Mouse (Mus musculus) liver, postnatal 0 days (tissue): ENCODE measurements around the gene Eif3j1.
"Not testable (repeated sequence)": the region's sequence is repeated elsewhere in the genome, so short reads cannot be mapped to it uniquely, and the experiment has no call there.

Experiments used
- CTCF ChIP-seq: sonication (generic); IDR thresholded peaks from 2 replicates; pipeline ENCODE4 v1.5.1; 2016; ENCODE audit warnings: antibody characterized with exemption, low read depth
- EP300 ChIP-seq: IDR thresholded peaks from 2 replicates; pipeline ENCODE4 v1.6.1; 2016; ENCODE audit warnings: antibody characterized with exemption, low read depth, mild to moderate bottlenecking

DNA sequence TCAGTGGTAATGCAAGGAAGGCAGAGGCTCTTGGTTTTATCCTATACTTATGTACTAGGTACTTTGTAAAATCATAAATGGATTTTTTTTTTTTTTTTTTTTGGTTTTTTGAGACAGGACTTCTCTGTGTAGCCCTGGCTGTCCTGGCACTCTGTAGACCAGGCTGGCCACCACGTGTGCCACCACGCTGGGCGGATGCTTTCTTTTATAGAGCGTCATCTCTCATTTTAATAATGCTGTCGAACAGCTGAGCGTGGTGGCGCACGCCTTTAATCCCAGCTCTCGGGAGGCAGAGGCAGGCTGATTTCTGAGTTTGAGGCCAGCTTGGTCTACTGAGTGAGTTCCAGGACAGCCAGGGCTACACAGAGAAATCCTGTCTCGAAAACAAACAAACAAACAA, 1.3 kb upstream of the Eif3j1 start:
- not testable (repeated sequence) for TF ChIP-seq CTCF, EP300
